Mouse (Mus musculus) cerebellum, postnatal 14 days (tissue): Measurements from ENCODE around the gene Usp19.

Source experiments
- DNase-seq, 2 experiments: peaks; one replicate each; pipeline ENCODE4 v3.0.0; 2021; ENCODE audit warnings: mixed read lengths in 2 of 2

The Usp19 gene

GRCm38 (mm10) chr9:108499231-108499630 is 8.8 kb downstream of the Usp19 start:
- no peak for DNase-seq

- no peak for DNase-seq
Observed at GRCm38 (mm10) chr9:108499943-108500342, 9.5 kb downstream of the Usp19 start.

- DNase-seq, result no peak
Observed at GRCm38 (mm10) chr9:108506901-108507300, 16.5 kb downstream of the Usp19 start.

- DNase-seq, result peak; percentile 94 to 95
Observed at GRCm38 (mm10) chr9:108507619-108508434, 17.4 kb downstream of the Usp19 start, which contains the start of gene Qars. Qars (plus strand) TSS chr9:108507706.

- DNase-seq, result no peak
Observed at GRCm38 (mm10) chr9:108508776-108509175, 18.4 kb downstream of the Usp19 start.

- peak; percentile 95 to 97 for DNase-seq
Observed at GRCm38 (mm10) chr9:108516380-108517251, 26.2 kb downstream of the Usp19 start, which contains the start of gene Qrich1. Qrich1 (plus strand) TSS chr9:108516806.

- DNase-seq, result peak; percentile 92
Observed at GRCm38 (mm10) chr9:108517253-108517930, 27.0 kb downstream of the Usp19 start.

- no peak for DNase-seq
Observed at GRCm38 (mm10) chr9:108517931-108518332, 27.5 kb downstream of the Usp19 start.

- DNase-seq, result no peak
Observed at GRCm38 (mm10) chr9:108521604-108522003, 31.2 kb downstream of the Usp19 start.

GRCm38 (mm10) chr9:108523341-108523740 is 32.9 kb downstream of the Usp19 start:
- no peak for DNase-seq

GRCm38 (mm10) chr9:108525400-108525799 is 35.0 kb downstream of the Usp19 start:
- DNase-seq, result no peak

GRCm38 (mm10) chr9:108530954-108531353 is 40.6 kb downstream of the Usp19 start:
- no peak for DNase-seq

- no peak for DNase-seq
Observed at GRCm38 (mm10) chr9:108531496-108531895, 41.1 kb downstream of the Usp19 start.

- DNase-seq, result no peak
Observed at GRCm38 (mm10) chr9:108540846-108541245, 50.4 kb downstream of the Usp19 start.

- no peak for DNase-seq
Observed at GRCm38 (mm10) chr9:108545986-108546385, 55.6 kb downstream of the Usp19 start.

- no peak for DNase-seq
Observed at GRCm38 (mm10) chr9:108546875-108547274, 56.5 kb downstream of the Usp19 start.
